Mouse (Mus musculus): Measurements from ENCODE around the gene Tmem104. TPM values are rescaled to one million over a fixed set of nuclear protein-coding genes. Genes with fewer than 3 reads are reported as not detected.

Gene Tmem104
- total RNA-seq (2021): 1 to 10 TPM; 7.3 to 7.4 TPM
- long read RNA-seq, experiment 1, full-length matches to known transcripts: 7 of 8 reads
- long read RNA-seq, experiment 1, partial matches to known transcripts: 1 of 8 reads
- long read RNA-seq, experiment 1, other reads (novel, unspliced or antisense): 0 of 8 reads
- long read RNA-seq, experiment 2, full-length matches to known transcripts: 8 of 8 reads
- long read RNA-seq, experiment 2, partial matches to known transcripts: 0 of 8 reads
- long read RNA-seq, experiment 2, other reads (novel, unspliced or antisense): 0 of 8 reads

GRCm38 (mm10) chr11:115187224-115187639 lies at the start of gene Tmem104:
Tmem104 (plus strand) TSS chr11:115187487.
- Histone ChIP-seq H3K4me3 (peak within 1 kb of the TSS; percentile 88), H3K27ac (peak within 1 kb of the TSS; percentile 90)
- intact Hi-C loops (cut with DNase I): no loop called here
- no peak for TF ChIP-seq CTCF (IDR thresholded peaks at IDR 0.05)
- DNase-seq: peak; percentile 100

DNA sequence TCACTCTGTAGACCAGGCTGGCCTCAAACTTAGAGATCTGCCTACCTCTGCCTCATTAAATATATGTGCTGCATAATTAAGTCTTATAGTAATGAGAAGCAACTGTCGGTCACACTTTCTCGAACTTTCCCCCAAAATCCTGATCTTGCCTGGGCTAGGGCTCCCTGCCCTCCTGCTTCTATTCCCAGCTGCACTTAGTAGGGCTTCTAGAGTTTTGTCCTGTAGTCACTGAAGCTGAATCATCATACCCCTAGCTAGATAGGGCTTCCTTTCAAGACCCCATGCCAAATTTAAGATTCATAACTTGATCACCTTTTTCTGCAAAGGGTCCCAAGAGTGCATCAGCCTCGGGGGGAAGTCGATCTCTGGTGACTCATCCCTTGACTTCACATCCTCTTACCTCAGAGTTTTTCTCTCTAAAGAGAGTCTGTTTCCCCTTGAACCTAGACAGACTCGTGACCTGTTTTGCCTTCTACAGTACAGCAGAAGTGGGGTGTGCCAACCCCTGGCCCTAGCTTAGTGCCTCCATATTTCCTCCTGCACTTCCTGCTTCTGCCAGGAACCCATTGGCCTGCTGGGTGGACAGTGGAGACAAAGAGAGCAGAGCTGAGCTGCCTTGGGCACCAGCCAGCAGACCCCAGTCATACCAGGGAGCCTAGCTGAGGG lies 48.6 kb upstream of the Tmem104 start:
- TF ChIP-seq CTCF (IDR thresholded peaks at IDR 0.05): no peak
- no peak overlapping the region for H3K27ac ChIP-seq
- no peak overlapping the region for H3K4me3 ChIP-seq
- intact Hi-C loops (cut with DNase I): no loop called here
- DNase-seq: no peak

GRCm38 (mm10) chr11:115141970-115142369 lies 45.3 kb upstream of the Tmem104 start:
- Histone ChIP-seq H3K4me3 (no peak overlapping the region), H3K27ac (no peak overlapping the region)
- TF ChIP-seq CTCF (IDR thresholded peaks at IDR 0.05): no peak
- intact Hi-C loops (cut with DNase I): no loop called here
- DNase-seq: no peak

DNA sequence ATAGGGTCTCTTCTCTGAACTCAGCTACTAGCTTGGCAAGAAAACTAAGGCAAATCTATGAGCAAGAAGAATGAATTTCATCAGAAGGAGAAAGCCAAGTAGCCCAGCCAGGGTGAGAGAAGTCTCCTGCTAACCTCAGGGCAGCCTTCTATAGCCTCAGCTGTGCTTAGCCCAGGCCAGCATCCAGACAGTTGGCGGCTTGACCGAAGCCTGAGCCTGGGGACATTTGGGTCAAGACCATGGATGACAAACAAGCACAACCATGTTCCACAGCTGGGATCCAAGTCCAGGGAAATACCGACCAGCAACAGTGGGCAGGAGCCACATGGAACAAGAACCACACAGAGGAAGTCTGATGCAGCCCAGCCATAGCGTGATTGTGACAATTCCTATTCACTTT lies 39.5 kb upstream of the Tmem104 start:
- DNase-seq: no peak
- Histone ChIP-seq H3K4me3 (no peak overlapping the region), H3K27ac (no peak overlapping the region)
- TF ChIP-seq CTCF (IDR thresholded peaks at IDR 0.05): no peak
- intact Hi-C loops (cut with DNase I): no loop called here

GRCm38 (mm10) chr11:115150741-115151254 lies 36.5 kb upstream of the Tmem104 start:
- no peak for TF ChIP-seq CTCF (IDR thresholded peaks at IDR 0.05)
- Histone ChIP-seq H3K4me3 (no peak overlapping the region), H3K27ac (no peak overlapping the region)
- no peak for DNase-seq
- intact Hi-C loops (cut with DNase I): no loop called here

GRCm38 (mm10) chr11:115151755-115152429 lies 35.4 kb upstream of the Tmem104 start:
- peak; percentile 64 for DNase-seq
- intact Hi-C loops (cut with DNase I): no loop called here
- peak overlapping the region; percentile 53 for H3K4me3 ChIP-seq

GRCm38 (mm10) chr11:115153088-115153487 lies 34.2 kb upstream of the Tmem104 start:
- no peak for DNase-seq
- intact Hi-C loops (cut with DNase I): loop anchor here (1.0 kb wide), 1 partner anchor 70 kb away; no protein-coding TSS in a partner anchor
- Histone ChIP-seq H3K4me3 (no peak overlapping the region), H3K27ac (no peak overlapping the region)
- TF ChIP-seq CTCF (IDR thresholded peaks at IDR 0.05): no peak

More at GRCm38 (mm10) chr11:115151755-115152429, 35.4 kb upstream of the Tmem104 start:
- H3K27ac ChIP-seq: no peak overlapping the region
- no peak for TF ChIP-seq CTCF (IDR thresholded peaks at IDR 0.05)

DNA sequence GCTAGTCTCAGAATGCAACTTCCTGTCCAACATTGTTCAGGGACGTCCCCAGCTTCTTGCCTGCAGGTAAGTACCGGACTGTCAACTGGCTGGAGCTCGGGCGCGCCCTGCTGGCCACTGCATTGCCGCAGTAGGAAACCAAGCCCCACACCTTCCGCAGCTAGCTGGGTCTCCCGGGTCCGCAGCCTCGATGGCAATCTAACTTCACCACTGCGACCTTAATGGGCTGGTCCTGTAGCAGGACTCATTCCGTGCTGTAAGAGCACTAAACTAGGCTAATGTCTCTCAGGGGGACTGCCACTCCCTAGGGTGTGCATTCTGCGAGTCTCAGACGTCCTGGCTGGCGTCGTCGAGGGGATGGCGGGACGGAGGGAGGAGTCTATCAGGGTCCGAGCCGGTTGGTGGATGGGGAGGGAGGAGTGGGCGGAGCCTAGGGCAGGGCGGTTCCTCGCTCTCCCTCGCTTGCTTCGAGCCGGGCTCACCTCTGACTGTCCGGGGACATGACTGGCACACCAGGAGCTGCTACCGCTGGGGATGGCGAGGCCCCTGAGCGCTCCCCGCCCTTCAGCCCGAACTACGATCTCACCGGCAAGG lies 33.5 kb upstream of the Tmem104 start:
- 0 out of 2 replicates have a peak overlapping the region, but pooled peaks have one; percentile 3 for H3K27ac ChIP-seq
- peak overlapping the region; percentile 57 for H3K4me3 ChIP-seq
- TF ChIP-seq CTCF (IDR thresholded peaks at IDR 0.05): peak; percentile 83
- DNase-seq: peak; percentile 77
- intact Hi-C loops (cut with DNase I): loop anchor here (1.0 kb wide), 1 partner anchor 70 kb away; no protein-coding TSS in a partner anchor

GRCm38 (mm10) chr11:115155053-115155634 lies 32.1 kb upstream of the Tmem104 start:
- peak; percentile 10 for DNase-seq
- no peak overlapping the region for H3K4me3 ChIP-seq
- TF ChIP-seq CTCF (IDR thresholded peaks at IDR 0.05): no peak
- no peak overlapping the region for H3K27ac ChIP-seq
- intact Hi-C loops (cut with DNase I): no loop called here

- Histone ChIP-seq H3K27ac (0 out of 2 replicates have a peak overlapping the region, but pooled peaks have one; percentile 16), H3K4me3 (no peak overlapping the region)
- intact Hi-C loops (cut with DNase I): no loop called here
- DNase-seq: peak; percentile 10
- no peak for TF ChIP-seq CTCF (IDR thresholded peaks at IDR 0.05)
Observed at GRCm38 (mm10) chr11:115157933-115158719, 29.2 kb upstream of the Tmem104 start.

Measured in gastrocnemius, adult 2 months (tissue).